Mouse (Mus musculus) erythroblast, adult 5-6 weeks (primary cell): Measurements from ENCODE around the gene Apln. TPM values are rescaled to one million over a fixed set of nuclear protein-coding genes. Genes with fewer than 3 reads are reported as not detected.
A peak's percentile ranks its signal among the peaks of the same experiment; 100 is the strongest.

ENCODE experiments used
- ATAC-seq: replicated peaks from 2 replicates; pipeline ENCODE4 v1.8.0; 2016; ENCODE audit warnings: moderate number of reproducible peaks, mild to moderate bottlenecking, moderate TSS enrichment, inconsistent platforms; ENCODE audit not compliant: poor library complexity, low FRiP score, severe bottlenecking
- total RNA-seq, 2 experiments: library from RNA; stranded (forward) in 1 of 2; stranded (reverse) in 1 of 2; fragments of 150-400 nt in 1 of 2; fragments of 200-764, 138-1000 nt in 1 of 2; gene quantifications; 2 replicates each; pipeline versions ENCODE4 v1.2.3 to v1.2.4; 2015 to 2017; ENCODE audit warnings: low replicate concordance in 2 of 2

The Apln gene
- total RNA-seq, 2 experiments from 2014 or later: not detected

DNA sequence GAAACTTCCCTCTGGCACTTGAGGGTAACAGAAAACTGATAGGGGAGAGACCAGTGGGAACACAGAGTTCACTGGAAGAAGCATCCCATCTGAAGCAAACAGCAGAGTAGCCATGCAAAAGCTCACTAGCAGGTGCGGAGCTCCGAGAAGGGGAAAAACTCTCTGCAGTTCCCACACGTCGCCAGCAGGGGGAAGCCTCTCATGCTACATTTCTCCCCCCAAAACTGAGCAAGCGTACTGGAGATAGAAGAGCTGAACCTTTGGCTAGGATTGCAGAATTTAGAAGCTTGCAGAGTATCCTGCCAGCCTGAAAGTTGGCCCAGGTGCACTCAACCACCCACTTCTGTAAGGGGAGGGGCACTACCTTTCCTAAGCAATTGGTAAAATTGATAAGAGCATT is 14.7 kb downstream of the Apln start:
- no peak for ATAC-seq

DNA sequence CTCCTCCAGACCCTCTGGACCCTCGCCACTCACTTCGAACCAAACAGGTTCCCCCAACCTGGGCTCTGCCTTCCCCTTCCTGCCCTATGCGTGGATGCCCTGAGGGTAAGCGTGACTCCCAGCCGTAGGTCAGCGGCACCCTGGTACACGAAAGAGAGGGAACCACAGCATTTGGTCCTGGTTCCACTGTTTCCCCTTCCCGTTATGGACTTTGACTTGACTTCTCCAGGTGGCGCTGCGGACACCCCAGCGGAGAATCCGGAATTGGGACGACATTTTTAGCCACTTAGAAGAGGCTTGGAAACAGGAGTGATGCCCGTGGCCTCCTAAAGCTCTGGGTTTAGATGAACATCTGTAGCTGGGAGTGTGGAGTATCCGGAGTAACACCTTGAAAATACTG is 15.3 kb downstream of the Apln start:
- ATAC-seq: no peak

DNA sequence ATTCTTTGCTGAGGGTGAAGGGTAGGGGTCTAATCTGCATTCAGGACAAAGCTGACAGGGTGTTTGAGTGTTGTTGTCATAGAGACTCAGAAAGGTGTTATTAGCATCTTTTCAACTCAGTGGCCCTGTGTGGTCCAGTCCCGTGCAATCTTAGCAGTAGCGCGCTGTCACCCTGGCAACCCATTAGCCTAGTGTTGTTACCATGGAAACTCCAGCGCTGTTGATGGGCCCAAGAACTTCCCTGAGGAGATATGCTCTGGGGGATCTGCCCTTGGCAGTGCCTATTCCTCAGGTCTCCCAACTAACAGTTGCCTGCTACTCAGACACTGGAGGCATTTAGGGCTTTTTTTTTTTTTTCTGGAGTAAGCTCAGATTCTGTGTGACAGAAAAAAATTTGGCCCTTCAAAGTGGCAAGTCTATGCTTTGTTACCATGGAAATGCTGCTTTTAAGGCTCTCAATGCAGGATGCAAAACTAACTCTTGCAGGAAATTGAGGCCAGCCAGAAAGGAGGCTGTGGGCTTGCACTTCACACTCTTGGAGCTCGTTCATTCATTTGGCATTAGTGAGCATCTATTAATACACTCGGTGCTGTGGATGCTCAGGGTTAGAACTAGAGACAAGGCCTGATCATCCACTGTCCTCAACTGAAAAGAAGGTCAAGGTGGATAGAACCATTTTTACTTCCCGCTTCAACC is 17.6 kb downstream of the Apln start:
- ATAC-seq: no peak

DNA sequence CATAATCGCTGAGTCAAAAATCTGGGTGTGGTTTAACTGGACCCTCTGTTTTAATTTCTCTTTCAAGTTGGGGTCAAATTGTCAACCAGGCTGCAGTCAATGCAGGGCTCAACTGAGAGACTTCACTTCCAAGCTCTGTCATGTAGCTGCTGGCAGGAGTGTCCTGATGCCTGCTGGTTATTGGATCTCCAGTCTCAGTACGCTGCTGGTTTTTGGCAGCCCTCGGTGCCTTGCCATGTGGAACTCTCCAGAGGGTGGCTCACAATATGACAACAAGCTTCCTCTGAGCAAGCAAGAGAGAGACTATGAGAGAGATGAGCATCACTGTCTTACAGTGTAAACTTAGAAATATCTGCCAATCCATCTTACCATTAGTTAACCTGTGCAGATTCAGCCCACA is 23.0 kb downstream of the Apln start:
- no peak for ATAC-seq

DNA sequence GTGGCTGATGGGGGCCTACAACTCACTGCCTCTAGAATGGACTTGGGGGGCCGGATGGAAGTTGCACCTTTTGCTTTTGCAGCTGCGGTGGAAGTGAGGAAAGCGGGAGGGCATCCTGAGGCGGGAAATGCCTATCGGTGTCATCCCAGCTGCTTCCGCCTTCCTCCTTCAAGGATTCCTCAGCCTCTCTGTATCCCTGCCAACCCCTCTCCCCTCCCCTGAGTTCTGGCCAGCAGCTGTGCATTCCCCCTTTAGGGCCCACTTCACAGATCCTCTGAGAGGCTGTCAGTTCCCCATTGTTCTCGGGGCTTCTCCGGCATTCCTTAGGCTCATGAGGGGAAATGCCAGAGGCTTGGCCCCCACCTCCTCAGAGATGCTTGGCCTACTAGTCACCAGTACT is 28.6 kb downstream of the Apln start:
- ATAC-seq: no peak

DNA sequence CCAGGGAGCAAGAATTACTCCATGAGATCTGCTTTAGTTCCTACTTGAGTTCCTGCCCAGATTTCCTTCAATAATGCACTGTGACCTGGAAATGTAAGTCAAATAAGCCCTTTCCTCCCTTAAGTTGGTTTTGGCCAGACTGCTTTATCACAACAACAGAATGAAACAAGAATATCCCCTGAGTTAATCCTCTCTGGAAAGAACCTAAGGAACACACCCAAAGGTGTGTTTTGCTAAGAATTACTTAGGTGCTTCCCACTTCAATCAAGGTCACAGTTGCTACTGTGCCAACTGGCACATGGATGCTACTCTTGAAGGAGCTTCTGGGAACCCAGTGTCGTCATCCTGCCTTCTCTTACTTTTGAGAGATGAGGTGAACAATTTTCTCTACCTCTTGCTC is 29.9 kb downstream of the Apln start:
- ATAC-seq: no peak

DNA sequence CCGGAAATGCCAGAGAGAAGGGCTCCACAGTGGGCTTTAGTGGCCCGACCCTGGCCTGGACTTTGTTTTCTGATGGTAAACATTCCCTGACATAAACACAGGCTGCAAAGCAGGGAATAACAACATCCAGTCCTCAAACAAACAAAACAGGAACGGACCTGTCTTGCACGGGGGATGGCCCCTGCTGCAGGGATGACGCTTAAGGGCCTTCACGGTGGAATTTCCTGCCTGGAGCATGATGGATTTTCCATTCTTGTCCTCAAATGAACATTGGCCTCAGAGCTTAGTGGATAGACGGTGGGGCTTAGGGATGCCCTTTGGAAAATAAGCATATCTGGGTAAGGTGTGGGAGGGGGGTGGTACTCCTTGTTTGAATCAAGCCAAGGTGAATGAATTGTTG is 33.5 kb downstream of the Apln start:
- no peak for ATAC-seq

DNA sequence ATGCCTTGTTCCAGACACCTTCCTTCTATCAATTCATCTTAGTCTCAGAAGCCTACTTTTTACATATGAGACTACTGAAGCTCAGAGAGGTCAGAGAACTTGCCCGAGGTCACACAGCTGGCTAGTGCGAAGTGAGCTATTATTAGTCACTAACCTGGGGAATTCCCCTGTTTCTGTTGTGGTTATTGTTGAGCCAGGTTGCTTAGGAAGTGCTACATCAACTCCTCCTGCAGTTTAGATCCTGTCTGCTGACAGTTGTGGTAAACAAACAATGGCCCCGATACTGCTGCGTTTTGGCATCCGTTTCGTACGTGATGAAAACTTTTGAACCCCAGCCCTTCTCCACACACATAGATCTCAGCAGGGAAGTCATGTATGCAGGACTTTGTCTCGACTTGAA is 36.2 kb downstream of the Apln start:
- no peak for ATAC-seq

DNA sequence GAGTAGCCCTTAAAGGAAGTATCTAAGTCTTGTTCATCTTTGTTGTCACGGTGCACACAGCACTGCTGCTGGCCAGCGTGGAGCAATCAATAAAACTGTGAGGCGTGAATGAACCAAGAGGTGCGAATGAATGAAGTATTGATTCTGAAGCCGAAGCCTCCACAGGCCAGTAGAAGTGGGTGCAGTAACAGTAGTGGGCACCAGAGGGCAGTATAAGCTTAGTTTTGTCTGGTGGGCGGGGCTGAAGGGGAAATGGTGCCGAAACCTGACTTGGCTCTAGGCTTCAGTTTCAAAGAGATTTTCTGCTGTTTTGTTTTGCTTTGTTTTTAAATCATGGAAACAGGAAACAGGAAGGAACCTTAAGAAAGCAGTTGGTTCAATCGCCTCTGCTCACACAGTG is 42.0 kb downstream of the Apln start:
- ATAC-seq: peak; percentile 75

DNA sequence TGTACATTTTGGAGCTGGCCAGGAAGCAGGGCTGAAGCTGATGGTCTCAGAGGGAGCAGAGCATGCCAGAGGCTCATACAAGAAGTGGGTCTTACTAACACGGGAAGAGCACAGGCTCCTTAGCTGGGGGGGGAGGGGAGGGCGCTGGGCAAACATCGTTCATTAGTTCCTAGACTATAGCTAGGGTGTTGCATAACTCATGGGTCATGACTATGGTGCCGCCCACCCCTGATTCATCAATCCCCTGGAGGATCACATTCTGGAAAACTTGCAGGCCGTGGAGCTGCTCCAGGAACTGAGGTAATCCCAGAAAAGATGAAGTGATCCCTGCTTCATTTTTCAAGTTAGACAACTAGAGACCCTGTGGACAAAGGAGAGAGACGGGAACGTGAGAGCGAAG is 46.6 kb downstream of the Apln start:
- ATAC-seq: no peak

DNA sequence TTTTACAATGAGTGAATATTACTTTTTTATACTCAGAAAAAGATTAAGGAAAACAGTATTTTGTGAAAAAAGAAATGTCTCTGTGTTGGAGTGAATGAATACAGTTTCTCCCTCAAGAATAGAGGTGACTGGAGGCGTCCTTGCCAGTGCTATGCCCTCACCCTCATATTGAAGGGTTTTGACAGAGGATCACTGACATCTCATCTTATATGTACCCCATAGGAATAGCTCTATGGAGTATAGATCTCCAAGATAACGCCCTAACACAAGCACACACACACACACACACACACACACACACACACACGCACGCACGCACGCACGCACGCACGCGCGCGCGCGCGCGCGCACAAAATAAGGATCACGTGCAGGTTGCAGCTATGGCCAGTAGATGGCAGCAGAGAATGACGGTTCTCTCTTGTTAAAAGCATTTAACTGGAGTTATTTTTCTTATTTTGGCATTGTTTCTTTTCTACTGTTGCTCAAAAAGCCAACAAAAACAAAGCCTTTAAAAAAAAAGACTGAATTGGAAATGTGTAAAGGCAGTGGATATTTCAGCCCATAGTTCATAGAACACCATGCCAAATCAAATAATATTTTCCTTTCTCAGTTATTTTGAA is 49.5 kb downstream of the Apln start:
- no peak for ATAC-seq

DNA sequence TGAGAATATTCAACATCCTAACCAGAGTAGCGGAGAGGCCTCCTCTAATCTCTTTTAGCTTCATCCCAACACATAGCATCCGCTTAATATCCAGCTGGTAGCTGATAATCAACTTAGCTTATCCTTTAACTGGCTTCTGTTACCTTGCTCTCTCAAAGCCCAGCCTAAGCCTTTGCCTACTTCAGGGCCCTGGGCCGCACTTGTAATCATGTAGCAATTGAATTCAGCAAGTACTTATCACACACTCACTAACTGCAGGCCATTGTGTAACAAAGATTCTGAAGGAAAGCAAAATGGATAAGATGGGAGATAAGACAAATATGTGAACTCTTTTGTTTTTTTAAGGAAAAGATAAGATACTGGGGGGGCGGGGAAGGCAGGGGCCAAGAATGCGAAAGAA is 57.6 kb downstream of the Apln start:
- ATAC-seq: no peak

DNA sequence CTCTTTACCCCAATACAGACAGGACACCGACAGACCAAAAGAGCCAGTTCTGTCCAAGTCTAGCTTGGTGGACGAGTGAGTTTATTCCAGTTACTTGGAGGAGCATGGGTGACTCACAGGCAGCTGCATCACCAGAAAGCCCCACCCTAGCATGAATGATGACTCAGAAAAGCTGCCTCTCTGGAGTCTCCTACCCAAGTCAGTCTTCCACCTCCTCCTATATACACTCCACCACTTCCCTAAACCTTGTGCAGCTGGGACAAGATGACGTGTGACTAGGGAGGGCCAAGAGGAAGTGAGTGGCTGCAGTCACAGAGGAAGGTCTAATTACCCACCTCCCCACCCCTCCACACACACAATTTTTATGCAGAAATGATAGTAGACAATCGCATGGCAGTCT is 58.1 kb downstream of the Apln start:
- no peak for ATAC-seq

Other genes starting within 250 kb of the Apln start
- gene Smarca1, start 141.9 kb downstream of the Apln start, total RNA-seq (2015; ENCODE audit: low replicate concordance): not detected in 2 replicates
- not detected in 2 replicates for gene Smarca1, start 141.9 kb downstream of the Apln start, total RNA-seq (2017; ENCODE audit: low replicate concordance)
- 20.5 and 22.1 TPM in 2 replicates for gene Ocrl, start 122.5 kb downstream of the Apln start, total RNA-seq (2015; ENCODE audit: low replicate concordance)
- gene Ocrl, start 122.5 kb downstream of the Apln start, total RNA-seq (2017; ENCODE audit: low replicate concordance): 3.1 and 4.0 TPM in 2 replicates
- not detected in 2 replicates for gene Xpnpep2, start 73.9 kb upstream of the Apln start, total RNA-seq (2015; ENCODE audit: low replicate concordance)
- 0.56 TPM in 1 of 2 replicates, not detected in the other for gene Xpnpep2, start 73.9 kb upstream of the Apln start, total RNA-seq (2017; ENCODE audit: low replicate concordance)
- gene Sash3, start 111.6 kb upstream of the Apln start, total RNA-seq (2015; ENCODE audit: low replicate concordance): 17.1 and 25.9 TPM in 2 replicates
- 17.3 and 25.7 TPM in 2 replicates for gene Sash3, start 111.6 kb upstream of the Apln start, total RNA-seq (2017; ENCODE audit: low replicate concordance)
- 9.6 and 14.6 TPM in 2 replicates for gene Zdhhc9, start 174.0 kb upstream of the Apln start, total RNA-seq (2015; ENCODE audit: low replicate concordance)
- gene Zdhhc9, start 174.0 kb upstream of the Apln start, total RNA-seq (2017; ENCODE audit: low replicate concordance): 1.4 and 4.3 TPM in 2 replicates
- 7.9 and 9.0 TPM in 2 replicates for gene Utp14a, start 222.0 kb upstream of the Apln start, total RNA-seq (2015; ENCODE audit: low replicate concordance)
- 8.8 and 14.2 TPM in 2 replicates for gene Utp14a, start 222.0 kb upstream of the Apln start, total RNA-seq (2017; ENCODE audit: low replicate concordance)